Mouse (Mus musculus) mature B cell (primary cell): Measurements from ENCODE around the gene Zfp62.

Source experiments
- in situ Hi-C: fragments of 300-500 bp; cut with MboI; formaldehyde crosslinking; loops from 2 replicates; pipeline ENCODE4 v1.14.3; 2019

Zfp62 gene

DNA sequence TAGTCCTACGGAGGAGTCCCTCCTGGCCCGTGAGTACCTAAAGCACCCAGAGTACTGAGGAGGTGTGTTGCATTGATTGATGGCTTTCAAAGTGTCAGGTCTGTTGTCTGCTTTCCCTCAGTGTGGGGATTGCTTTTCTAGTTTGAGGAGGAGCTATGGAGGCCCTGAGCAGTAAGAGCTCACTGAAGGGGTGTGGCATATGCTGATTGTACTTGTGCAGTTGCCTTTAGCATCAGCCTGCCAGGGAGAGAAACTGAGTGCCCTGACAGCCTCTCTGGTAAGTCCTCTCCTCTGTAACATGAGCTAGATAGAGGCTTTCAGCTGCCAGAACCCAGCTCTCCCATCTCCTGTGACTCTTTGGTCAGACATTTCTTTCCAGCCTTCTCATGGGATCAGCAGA lies 44.2 kb downstream of the Zfp62 start:
- in situ Hi-C loops = loop anchor here (5.0 to 10.0 kb wide), 3 partner anchors 45 to 462 kb away; partner anchors contain the start of gene Zfp62

DNA sequence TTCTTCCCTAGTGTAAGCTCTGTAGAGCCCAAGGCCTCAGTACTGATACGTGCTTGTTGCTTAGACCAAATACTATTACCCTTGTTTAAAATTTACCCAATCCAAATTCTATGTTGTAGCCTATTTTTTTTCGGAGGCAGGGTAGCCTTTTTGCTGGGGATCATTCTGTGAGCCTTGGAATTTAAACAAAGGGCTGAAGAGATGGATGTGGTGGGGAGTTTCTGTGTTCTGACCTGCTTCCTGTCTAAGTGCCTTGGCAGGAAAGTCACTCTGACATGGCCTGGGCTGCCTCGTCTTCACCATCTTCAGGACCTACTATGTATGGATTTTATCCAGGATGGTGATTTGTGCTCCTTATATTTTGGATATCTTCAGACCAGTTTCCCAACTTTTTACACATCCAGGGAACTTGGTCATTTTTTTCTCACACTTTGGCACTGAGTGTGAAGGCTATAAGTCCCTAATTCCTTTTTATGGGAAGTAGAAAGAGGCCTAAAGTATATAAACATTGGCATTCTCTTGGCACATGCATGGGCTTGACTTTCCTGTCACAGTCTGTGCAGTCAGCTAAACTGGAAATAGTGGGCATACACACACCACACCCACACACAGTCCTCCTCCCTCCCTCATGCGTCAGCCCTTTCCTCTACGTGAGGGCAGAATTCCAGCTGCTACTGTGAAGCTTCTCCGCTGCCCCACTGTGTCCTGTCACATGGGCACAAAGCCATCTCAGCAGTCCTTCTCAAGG lies 45.3 kb downstream of the Zfp62 start:
- in situ Hi-C loops = loop anchor here (5.0 to 10.0 kb wide), 3 partner anchors 46 to 464 kb away; partner anchors contain the start of gene Zfp62

DNA sequence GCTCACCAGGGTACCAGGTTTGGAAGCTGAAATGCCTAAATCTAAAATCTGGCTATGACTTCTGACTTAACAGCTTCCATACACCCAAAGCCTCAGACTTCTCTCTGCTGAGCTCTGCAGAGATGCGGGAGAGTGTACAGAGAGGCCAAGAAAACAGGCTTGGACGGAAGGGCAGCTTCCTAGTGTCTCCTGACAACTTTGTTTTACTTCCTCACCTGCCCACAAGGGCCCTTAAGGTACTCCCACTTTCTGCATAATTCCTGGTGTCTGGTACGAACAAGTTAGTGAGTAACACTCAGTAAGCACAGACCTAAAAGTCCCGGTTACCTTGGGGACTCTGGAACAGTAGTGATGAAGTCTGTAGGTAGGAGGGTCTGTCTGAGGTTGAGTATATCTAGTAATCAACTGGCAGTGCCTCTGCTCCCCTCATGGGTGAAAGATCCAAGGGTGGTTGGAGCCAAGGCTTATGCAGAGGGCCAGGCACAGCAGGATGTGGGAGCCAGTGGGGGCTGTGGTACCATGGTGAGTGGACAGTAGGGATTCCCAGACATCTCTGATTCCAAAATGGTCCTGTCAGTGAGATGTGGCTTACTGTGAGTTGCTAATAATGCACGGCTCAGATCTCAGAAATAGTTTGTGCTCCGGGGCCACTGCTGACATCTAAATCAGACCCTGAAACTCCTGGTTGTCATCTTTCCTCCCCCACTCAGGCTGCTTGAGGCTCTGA lies 46.0 kb downstream of the Zfp62 start:
- in situ Hi-C loops = loop anchor here (5.0 to 10.0 kb wide), 3 partner anchors 47 to 464 kb away; partner anchors contain the start of gene Zfp62

DNA sequence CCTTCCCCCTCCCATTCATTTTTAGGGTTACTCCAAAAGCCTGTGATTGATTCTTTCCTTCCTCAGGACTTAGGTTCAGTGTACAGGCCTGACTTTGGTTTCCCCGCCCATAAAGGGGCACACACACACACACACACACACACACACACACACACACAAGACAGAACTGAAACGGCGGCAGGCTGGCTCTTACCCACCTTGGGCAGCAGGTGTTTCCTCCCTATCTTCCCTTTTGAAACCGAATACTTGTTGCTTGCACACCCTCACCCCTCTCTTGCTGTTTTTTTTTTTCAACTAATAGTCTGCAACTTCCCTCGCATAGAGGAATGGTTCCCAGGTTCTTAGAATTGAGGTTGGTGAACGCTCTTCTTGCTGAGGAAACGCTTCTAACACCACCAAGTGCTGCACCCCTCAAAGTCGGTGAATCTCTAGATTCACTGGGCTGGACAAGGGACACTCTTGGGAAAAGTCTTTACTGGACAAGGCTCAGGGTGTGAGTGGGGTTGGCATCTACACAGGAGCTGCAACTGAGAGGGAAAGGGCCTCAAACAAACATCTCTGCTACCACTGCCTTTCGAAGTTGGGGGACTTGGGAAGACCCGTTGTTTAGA lies 46.8 kb downstream of the Zfp62 start:
- in situ Hi-C loops = loop anchor here (5.0 to 10.0 kb wide), 3 partner anchors 48 to 465 kb away; partner anchors contain the start of gene Zfp62

DNA sequence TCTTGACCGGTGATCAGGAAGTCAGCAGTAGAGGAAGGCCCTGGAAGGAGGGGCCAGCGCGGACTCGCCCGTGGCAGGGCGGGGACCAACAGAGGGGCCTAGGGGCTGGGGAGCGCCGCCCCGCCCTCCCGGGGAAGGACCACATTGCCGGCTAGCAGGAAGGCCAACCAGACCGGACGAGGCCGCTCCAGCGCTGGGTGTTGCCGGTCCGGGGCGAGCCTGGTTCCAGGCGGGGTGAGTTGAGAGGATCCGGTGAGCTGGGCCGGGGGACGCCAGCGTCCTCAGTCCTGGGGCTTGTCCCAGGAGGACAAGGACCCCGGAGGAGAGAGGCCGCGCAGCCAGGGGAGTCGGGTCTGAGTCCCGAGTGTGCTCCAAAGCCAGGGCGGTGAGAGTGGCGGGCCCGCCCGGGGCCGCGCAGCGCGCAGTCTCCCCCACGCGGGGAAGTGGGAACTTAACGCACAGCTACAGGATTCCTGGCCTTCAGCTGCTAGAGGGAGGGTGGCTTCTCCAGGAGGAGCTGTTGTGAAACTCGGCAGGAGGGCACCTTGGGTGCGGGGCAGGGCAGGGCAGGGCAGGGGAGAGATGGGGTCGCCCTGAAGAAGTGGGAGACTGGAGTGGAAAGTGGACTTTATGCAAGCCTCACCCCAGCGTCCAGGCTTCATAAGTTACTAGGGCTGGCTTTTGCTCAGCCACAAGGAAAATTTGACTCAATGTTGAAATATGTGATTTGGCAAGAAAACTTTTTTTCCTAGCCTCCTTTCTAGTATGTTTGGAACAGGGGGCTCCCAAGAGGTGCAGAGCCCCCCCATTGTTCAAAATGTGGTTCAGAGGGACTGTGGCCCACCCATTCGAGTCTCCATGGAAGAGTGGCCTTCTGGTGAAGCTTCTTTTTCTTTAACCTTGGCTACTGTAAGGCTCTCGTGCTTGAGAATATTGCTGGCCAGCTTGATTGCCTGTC lies 47.6 kb downstream of the Zfp62 start:
- in situ Hi-C loops = no loop called here

DNA sequence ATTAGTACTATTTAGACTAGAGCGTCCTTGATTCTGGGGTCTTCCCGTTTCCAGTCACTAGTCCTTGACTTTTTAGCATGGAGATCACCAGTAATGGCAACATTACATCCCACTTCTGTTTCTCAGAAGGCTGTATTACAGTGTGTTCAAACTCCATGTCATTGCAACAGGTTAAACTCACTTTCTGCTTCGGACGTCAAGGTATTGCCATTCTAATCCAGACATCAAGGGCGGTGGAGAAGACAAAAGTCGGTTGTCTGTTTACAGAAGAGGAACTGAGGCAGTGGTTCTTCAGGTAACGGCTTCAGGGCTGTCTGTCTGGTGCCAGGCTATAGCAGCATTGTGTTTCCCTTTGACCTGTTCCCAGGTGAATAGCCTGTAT lies 48.3 kb downstream of the Zfp62 start:
- in situ Hi-C loops = no loop called here

DNA sequence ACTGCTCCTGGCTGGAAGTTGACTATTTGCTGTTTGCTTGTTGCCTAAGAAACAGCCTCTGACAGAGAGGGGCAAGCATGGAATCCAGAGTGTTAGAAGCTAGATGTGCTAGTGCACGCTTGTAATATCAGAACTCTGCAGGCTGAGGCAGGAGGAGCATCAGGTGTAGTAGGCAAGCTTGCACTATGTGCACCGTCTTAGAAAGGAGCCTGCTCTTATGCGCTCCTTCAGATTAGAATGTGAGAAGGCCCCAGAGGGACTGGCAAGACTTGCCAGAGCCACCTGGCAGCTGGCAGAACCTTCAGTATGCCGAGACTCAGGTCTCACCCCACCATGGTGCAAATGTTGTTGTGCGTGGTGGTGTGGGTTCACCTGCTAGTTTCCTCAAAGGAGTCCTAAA lies 49.0 kb downstream of the Zfp62 start:
- in situ Hi-C loops = no loop called here

DNA sequence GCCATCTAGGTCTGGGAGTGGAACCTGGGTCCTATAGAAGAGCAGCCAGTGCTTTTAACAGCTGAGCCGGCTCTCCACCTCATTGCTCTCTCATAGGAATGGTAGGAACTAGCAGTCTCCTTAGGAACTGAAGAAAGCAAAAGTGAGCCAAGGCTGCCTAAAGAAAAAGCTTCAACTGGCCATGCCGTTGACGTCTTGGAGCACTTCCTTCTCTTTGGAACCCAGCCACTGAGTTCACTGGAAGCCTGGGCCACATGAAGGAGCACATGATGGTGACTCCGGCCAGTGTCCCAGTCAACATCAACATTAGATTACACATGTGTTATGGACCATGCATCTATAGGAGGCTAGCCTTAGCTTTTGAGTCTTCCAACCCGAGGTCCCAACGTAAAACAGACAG lies 49.9 kb downstream of the Zfp62 start:
- in situ Hi-C loops = no loop called here

DNA sequence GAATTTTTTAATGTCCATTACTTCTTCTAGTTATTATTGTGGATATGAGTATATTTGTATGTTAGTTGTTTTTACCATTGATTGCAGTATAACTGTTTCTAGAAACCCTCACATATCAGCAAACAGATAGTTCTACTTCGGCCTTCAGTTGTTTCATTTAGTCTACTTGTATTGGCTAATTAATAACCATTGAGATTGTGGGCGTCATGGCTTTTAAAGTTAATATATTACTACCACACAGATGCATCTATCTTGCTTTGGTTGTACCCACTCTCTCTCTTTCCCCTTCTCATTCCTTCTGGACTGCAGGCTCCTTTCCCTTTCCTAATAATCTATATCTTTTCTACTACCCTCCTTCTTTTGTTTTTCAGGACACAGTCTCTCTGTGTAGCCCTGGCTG lies 56.2 kb downstream of the Zfp62 start:
- in situ Hi-C loops = no loop called here

DNA sequence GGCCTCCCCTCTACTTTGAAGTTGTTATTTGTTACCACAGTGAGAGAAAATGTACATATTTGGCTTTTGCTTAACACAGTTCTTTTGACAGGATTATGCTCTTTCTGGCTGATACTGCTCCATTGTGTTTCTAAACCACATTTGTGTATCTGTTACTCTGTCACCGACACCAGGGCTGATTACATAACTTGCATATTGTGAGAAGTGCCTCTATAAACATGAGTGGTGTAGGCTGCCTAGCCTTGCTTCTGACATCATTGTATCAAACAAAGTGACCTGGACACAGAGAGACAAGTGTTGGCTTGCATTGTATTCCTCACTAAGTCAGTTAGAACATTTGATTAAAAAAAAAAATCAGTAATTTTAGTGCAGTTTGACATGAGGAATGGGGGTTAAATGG lies 56.7 kb downstream of the Zfp62 start:
- in situ Hi-C loops = no loop called here

DNA sequence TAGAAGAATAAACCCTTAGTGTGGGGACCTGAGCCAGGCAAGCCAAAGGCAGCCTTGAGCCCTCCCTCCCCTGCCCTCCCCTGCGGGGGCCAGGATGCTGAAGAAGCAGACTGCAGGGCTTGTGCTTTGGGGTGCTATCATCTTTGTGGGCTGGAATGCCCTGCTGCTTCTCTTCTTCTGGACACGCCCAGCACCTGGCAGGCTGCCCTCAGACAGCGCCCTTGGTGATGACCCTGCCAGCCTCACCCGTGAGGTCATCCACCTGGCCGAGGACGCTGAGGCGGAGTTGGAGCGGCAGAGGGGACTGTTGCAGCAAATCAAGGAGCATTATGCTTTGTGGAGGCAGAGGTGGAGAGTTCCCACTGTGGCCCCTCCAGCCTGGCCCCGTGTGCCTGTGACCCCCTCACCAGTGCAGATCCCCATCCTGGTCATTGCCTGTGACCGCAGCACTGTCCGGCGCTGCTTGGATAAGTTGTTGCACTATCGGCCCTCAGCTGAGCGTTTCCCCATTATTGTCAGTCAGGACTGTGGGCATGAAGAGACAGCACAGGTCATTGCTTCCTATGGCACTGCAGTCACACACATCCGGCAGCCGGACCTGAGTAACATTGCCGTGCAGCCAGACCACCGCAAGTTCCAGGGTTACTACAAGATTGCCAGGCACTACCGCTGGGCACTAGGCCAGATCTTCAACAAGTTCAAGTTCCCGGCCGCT lies 57.7 kb downstream of the Zfp62 start:
- in situ Hi-C loops = no loop called here

DNA sequence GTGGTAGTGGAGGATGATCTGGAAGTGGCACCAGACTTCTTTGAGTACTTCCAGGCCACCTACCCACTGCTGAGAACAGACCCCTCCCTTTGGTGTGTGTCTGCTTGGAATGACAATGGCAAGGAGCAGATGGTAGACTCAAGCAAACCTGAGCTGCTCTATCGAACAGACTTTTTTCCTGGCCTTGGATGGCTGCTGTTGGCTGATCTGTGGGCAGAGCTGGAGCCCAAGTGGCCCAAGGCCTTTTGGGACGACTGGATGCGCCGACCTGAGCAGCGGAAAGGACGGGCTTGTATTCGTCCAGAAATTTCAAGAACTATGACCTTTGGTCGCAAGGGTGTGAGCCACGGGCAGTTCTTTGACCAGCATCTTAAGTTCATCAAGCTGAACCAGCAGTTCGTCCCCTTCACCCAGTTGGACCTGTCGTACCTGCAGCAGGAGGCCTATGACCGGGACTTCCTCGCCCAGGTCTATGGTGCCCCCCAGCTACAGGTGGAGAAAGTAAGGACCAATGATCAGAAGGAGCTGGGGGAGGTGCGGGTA lies 58.3 kb downstream of the Zfp62 start:
- in situ Hi-C loops = no loop called here

DNA sequence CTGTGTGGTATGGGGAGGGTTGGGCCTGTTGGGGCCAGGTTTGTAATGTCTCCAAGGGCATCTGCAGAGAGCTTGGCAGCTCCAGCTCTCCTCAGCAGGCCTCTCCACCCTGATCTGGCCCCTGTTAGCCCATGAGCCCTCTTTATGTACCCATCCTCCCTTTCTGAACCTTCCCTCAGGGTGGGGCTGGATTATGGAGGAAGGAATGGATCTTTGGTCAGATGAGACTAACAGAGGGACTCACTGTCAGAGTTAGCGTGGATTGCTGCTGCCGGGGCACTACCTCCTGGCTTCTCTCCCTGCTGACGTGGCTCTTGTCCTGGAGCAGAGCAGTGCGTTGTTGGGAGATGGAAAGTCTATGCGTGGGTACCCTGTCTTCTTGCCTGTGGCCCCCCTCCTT lies 59.2 kb downstream of the Zfp62 start:
- in situ Hi-C loops = no loop called here

DNA sequence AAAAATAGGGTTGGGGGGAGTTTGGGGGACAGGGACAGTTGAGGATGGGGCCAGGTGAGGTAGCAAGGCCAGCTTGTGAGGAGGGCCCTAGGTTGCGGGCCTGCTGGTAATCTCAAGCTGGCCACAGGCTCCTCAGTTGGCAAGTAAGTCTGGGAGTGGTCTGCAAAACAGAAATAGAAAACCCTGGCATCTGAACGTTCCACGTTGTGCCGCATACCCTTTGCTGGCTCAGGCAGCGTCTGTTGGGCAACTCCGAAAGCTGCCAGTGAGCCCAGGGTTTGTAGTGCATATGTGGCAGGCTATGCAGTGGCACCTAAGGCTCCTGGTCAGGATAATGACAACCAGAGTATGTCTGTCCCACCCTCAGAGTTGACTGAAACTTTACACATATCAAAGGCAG lies 60.1 kb downstream of the Zfp62 start:
- in situ Hi-C loops = no loop called here

DNA sequence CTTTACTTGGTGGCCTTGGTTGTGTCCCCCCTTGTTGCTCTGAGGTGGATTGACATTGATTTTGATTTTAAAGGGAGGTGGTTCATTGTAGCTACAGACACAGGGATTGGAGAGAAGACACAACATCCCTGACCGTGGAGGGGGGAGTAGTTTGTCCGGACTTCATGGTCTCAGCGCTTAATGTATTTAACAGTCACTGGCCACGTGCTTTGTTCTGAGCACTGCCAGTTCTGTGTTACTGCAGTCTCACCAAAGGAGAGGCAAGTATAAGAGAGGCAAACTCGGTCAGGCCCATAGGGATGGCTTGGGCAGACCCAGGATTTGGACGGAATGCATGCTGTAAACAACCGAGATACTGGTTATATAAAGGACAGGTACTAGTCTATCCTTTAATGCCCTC lies 61.0 kb downstream of the Zfp62 start:
- in situ Hi-C loops = no loop called here

DNA sequence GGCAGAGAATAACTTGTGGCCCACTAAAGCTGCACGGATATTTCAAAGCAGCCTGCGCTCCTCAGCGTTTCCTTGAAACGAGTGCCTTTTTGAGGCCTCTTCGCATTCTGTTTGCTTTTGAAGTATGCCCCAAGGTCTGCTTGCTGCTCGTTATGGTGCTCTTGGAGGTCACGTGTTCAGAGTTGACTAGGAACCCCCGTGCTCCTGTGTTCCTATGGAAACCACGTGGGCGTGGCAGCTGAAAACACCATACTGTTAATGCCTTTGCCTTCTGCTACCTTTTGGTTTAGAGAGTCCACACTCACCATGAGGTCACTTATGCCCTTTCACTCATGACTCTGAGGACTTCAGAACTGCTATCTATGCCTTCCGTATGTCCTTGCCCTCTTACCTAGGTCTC lies 61.5 kb downstream of the Zfp62 start:
- in situ Hi-C loops = no loop called here

DNA sequence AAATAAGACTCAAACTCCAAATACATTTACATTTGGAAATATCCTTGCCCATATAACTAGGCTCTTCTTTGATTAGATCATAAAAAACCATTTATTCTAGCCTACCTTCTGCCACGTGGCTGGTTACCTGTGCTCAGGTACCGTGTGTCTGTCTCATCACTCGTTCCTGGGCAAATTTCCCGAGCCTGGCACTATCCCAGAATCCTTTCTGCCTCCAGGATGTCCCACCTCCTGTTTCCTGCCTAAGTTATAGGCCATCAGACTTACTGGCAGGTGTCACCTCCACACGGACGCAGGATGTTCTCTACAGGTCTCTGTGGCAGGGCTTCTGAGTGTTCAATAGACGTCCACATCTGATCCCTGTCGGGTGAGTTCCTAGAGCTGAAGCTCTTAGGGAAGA lies 62.0 kb downstream of the Zfp62 start:
- in situ Hi-C loops = no loop called here

DNA sequence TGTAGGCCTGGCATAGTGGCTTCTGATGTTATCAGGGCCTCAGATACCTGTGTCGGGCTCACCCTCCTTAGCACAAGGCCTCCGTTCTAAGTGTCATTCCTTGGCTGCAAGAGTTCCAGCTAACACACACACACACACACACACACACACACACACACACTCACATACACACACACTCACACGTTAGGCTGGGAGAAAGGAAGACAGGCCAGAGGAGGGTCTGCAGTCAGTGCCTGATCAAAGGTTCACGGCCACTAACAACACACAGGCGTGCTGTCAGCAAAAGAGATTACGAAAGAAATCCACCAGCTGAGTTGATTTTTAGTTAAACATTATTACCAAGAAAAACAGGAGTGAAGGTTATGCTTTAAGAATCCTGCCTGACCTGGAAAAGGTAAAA lies 63.6 kb downstream of the Zfp62 start:
- in situ Hi-C loops = no loop called here

DNA sequence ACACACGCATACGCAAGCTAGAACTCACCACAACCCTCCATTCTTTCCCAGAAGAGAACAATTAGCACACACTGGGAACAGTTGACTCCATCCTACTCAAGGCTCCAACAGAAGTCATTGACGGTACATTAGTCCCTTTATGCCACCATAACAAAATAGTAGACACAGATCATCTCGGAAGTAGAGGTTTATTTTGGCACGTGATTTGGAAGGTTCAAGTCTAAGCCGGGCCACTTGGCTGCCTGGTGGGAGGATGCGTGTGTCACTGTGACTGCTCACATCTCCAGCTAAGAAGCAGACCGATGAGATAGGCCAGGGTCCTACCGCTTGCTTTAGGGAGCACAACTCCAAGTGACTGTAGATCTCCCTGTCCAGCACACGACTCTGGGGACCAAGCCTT lies 64.2 kb downstream of the Zfp62 start:
- in situ Hi-C loops = no loop called here

DNA sequence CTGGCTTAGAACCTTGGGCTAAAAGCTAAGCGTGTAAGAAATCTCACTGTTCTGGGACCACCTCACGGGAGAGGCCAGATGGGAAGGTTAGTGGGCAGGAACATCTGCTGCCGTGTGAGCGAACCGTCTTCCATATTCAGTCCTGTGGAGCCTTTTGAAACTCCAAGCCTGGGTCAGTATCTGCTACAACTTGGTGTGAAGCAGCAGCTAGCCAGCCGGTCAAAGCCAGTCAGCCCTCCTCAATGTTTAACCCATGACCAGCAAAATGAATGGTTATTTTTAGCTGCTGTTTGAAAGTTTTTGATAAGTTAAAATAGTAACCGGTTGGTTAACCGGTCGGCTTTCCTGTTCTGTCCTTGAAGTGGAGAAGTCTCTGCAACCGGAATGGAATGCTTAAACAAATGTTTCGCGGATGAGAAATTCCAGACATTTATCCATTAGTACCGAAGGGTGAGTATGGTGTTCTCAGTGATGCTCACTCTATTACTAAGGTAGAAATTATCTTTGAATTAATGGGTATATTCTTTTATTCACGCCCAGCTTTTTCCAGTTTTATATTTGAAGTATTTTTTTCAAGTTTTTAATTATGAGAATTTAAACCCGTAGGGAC lies 65.0 kb downstream of the Zfp62 start:
- in situ Hi-C loops = no loop called here
